Mouse (Mus musculus): ENCODE data around the gene Fis1. TPM values are rescaled to one million over a fixed set of nuclear protein-coding genes. Genes with fewer than 3 reads are reported as not detected.
A peak's percentile ranks its signal among the peaks of the same experiment; 100 is the strongest.

Fis1 gene
- polyA plus RNA-seq, 1 experiment: 283 TPM

- TF ChIP-seq MYOD1 (IDR thresholded peaks at IDR 0.05; ENCODE audit: control insufficient read depth in 1 of 3, insufficient read length in 2 of 3, low read depth in 2 of 3): no peak
- TF ChIP-seq REST (IDR thresholded peaks at IDR 0.05; ENCODE audit: insufficient read depth, insufficient read length): no peak
- no peak for TF ChIP-seq E2F4 (IDR thresholded peaks at IDR 0.05; ENCODE audit: insufficient read depth)
- no peak for TF ChIP-seq TCF12 (IDR thresholded peaks at IDR 0.05; ENCODE audit: insufficient read depth, poor library complexity, severe bottlenecking)
- TF ChIP-seq POLR2A (IDR thresholded peaks at IDR 0.05; ENCODE audit: insufficient read length, low read depth): no peak
- no peak for TF ChIP-seq SRF (IDR thresholded peaks at IDR 0.05; ENCODE audit: control insufficient read depth, insufficient read length, low read depth)
- no peak for TF ChIP-seq MAX (IDR thresholded peaks at IDR 0.05; ENCODE audit: low read depth)
- no peak for TF ChIP-seq POLR2AphosphoS2 (IDR thresholded peaks at IDR 0.05; ENCODE audit: insufficient read length, low read depth)
- TF ChIP-seq CEBPB (IDR thresholded peaks at IDR 0.05; ENCODE audit: insufficient read depth, poor library complexity, severe bottlenecking): no peak
- TF ChIP-seq TCF3 (IDR thresholded peaks at IDR 0.05; ENCODE audit: insufficient read length, low read depth): no peak
- no peak for TF ChIP-seq USF1 (IDR thresholded peaks at IDR 0.05; ENCODE audit: low read depth)
- no peak for TF ChIP-seq MYOG (IDR thresholded peaks at IDR 0.05; ENCODE audit: control insufficient read depth in 1 of 3, insufficient read depth in 1 of 3, insufficient read length in 2 of 3, low read depth in 2 of 3)
- H3K79me2 ChIP-seq (ENCODE audit: control insufficient read depth, insufficient read depth): no peaks in the 10 kb centered on the region
- H3K36me3 ChIP-seq (ENCODE audit: control insufficient read depth, insufficient read depth): peaks cover 3% of the 10 kb centered on the region
- H3K4me3 ChIP-seq: no peak overlapping the region
- H3K27me3 ChIP-seq (ENCODE audit: control insufficient read depth, insufficient read depth, insufficient read length): no peaks in the 10 kb centered on the region
- no peak overlapping the region for H3ac ChIP-seq (ENCODE audit: control insufficient read depth, insufficient read length)
- H3K4me2 ChIP-seq (ENCODE audit: low read depth): no peak overlapping the region
Measured at GRCm38 (mm10) chr5:136914183-136914582, 38.9 kb upstream of the Fis1 start.

DNA sequence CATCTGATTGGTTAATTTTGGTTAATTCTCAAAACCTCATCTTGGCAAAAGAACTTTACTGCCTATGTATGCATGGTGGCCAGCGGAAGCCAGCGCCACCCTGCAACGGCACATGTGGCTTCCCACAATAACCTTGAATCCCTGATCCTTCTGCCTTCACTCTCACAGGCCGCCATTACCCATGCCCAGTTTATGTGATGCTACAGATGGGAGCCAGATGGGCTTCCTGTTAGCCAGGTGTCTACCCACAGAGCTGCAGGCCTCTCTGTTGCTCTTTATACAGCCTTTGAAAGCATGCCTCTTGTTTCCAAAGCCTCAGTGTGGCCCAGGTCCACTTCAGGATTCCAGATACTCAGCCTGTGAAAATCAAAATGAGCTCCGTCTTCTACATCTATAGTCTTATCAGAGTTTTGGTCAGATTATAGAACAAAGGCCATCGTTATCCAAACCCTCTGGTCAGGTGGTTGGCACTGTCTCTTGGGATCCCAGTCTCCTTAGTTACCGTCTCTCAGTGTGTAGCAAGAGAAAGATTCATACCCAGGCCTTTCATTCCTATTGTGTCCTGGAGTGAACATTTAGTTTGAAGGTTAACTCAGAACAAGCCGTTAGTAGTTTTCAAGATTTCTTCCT, 35.3 kb upstream of the Fis1 start:
- H3K4me2 ChIP-seq (ENCODE audit: low read depth): no peak overlapping the region
- peaks cover 3% of the 10 kb centered on the region for H3K36me3 ChIP-seq (ENCODE audit: control insufficient read depth, insufficient read depth)
- no peak overlapping the region for H3K4me3 ChIP-seq
- H3ac ChIP-seq (ENCODE audit: control insufficient read depth, insufficient read length): no peak overlapping the region
- no peaks in the 10 kb centered on the region for H3K79me2 ChIP-seq (ENCODE audit: control insufficient read depth, insufficient read depth)
- H3K27me3 ChIP-seq (ENCODE audit: control insufficient read depth, insufficient read depth, insufficient read length): no peaks in the 10 kb centered on the region
- no peak for TF ChIP-seq POLR2A (IDR thresholded peaks at IDR 0.05; ENCODE audit: insufficient read length, low read depth)
- TF ChIP-seq MYOG (IDR thresholded peaks at IDR 0.05; ENCODE audit: control insufficient read depth in 1 of 3, insufficient read depth in 1 of 3, insufficient read length in 2 of 3, low read depth in 2 of 3): no peak
- TF ChIP-seq MAX (IDR thresholded peaks at IDR 0.05; ENCODE audit: low read depth): no peak
- TF ChIP-seq USF1 (IDR thresholded peaks at IDR 0.05; ENCODE audit: low read depth): no peak
- TF ChIP-seq TCF3 (IDR thresholded peaks at IDR 0.05; ENCODE audit: insufficient read length, low read depth): no peak
- no peak for TF ChIP-seq SRF (IDR thresholded peaks at IDR 0.05; ENCODE audit: control insufficient read depth, insufficient read length, low read depth)
- TF ChIP-seq MYOD1 (IDR thresholded peaks at IDR 0.05; ENCODE audit: control insufficient read depth in 1 of 3, insufficient read length in 2 of 3, low read depth in 2 of 3): no peak
- no peak for TF ChIP-seq TCF12 (IDR thresholded peaks at IDR 0.05; ENCODE audit: insufficient read depth, poor library complexity, severe bottlenecking)
- no peak for TF ChIP-seq REST (IDR thresholded peaks at IDR 0.05; ENCODE audit: insufficient read depth, insufficient read length)
- TF ChIP-seq CEBPB (IDR thresholded peaks at IDR 0.05; ENCODE audit: insufficient read depth, poor library complexity, severe bottlenecking): no peak
- no peak for TF ChIP-seq E2F4 (IDR thresholded peaks at IDR 0.05; ENCODE audit: insufficient read depth)
- TF ChIP-seq POLR2AphosphoS2 (IDR thresholded peaks at IDR 0.05; ENCODE audit: insufficient read length, low read depth): no peak

DNA sequence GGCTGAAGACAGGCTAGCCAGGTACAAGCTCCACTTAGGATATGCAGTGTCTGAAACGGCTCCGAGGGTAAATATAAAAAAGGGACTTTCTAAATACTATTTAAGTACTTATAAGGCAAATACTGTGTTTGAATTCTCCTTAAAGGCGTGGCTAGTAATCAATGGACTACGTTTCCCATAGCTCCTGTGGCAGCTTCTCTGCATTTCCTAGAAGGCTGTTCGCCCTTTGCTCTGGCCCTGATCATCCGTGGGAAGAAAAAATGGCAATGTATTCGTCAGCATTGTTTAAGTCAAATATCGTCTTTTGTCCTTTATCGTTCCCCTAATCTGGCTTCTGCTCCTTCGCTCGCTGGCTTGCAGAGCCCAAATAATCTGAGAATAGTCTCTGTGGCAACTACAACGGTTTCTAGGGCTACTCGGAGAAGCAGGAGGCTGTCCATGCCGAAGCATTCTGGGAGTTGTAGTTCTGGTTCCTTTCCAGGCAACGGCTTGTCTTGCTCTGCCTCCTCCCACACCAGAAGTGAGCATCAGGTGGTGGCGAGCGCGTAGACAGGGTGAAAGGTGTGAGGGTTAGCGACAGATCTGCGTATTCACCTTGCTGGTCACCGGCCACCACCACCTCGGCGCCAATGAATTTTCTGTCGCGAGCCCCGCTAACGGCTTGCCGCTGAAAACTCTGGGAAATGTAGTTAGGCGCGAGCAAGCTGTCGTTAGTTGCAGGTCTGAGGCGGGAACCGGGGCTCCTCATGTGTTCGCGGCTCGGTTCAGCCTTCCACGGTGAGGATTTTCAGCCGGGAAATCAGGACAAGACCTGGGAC, 34.2 kb upstream of the Fis1 start:
- Histone ChIP-seq H3K36me3 (ENCODE audit: control insufficient read depth, insufficient read depth) (no peaks in the 10 kb centered on the region), H3K79me2 (ENCODE audit: control insufficient read depth, insufficient read depth) (no peaks in the 10 kb centered on the region), H3K27me3 (ENCODE audit: control insufficient read depth, insufficient read depth, insufficient read length) (no peaks in the 10 kb centered on the region), H3ac (ENCODE audit: control insufficient read depth, insufficient read length) (peak overlapping the region; percentile 44), H3K4me3 (peak overlapping the region; percentile 66), H3K4me2 (ENCODE audit: low read depth) (peak overlapping the region; percentile 79)
- TF ChIP-seq POLR2AphosphoS2 (IDR thresholded peaks at IDR 0.05; ENCODE audit: insufficient read length, low read depth) (peak; percentile 81), POLR2A (IDR thresholded peaks at IDR 0.05; ENCODE audit: insufficient read length, low read depth) (peak; percentile 41), REST (IDR thresholded peaks at IDR 0.05; ENCODE audit: insufficient read depth, insufficient read length) (no peak), SRF (IDR thresholded peaks at IDR 0.05; ENCODE audit: control insufficient read depth, insufficient read length, low read depth) (no peak), E2F4 (IDR thresholded peaks at IDR 0.05; ENCODE audit: insufficient read depth) (peak; percentile 61)

DNA sequence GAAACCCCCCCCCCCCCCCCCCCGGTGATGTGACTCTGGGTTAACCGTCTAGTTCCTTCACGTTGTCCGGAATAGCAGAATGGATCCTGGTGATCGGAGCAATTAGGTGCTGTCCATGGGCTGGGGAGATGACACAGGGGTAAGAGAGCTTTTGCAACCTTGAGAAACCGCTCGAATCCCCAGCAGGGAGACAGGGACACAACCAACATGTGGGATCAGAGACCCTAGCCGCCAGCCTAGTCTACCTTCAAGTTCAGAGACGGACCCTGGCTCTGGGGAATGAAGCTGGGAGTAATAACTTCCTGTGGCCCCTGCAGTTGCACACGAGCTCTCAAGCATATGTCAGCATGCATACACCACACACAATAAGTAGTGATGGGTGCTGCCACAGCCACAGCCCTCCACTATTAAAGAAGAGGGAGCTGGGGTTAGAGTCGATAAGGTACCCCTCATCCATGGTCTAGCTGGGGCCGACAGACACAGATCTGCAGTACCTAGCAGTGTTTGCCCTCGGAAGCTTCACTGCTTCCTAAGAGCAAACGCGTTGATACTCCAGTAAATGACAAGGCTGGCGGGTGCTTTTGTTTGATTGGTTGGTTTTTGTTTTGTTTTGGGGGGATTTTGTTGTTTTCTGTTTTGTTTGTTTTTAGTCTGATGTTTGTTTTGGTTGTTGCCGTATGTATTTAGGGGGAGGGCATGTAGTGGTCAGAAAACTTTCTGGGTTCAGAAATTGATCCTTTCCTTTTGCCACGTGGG, 33.4 kb upstream of the Fis1 start:
- TF ChIP-seq MAX (IDR thresholded peaks at IDR 0.05; ENCODE audit: low read depth) (no peak), TCF3 (IDR thresholded peaks at IDR 0.05; ENCODE audit: insufficient read length, low read depth) (no peak), MYOG (IDR thresholded peaks at IDR 0.05; ENCODE audit: control insufficient read depth in 1 of 3, insufficient read depth in 1 of 3, insufficient read length in 2 of 3, low read depth in 2 of 3) (no peak), REST (IDR thresholded peaks at IDR 0.05; ENCODE audit: insufficient read depth, insufficient read length) (no peak)
- Histone ChIP-seq H3K4me2 (ENCODE audit: low read depth) (peak overlapping the region; percentile 79), H3K4me3 (peak overlapping the region; percentile 66), H3K36me3 (ENCODE audit: control insufficient read depth, insufficient read depth) (no peaks in the 10 kb centered on the region), H3ac (ENCODE audit: control insufficient read depth, insufficient read length) (peak overlapping the region; percentile 44), H3K79me2 (ENCODE audit: control insufficient read depth, insufficient read depth) (no peaks in the 10 kb centered on the region), H3K27me3 (ENCODE audit: control insufficient read depth, insufficient read depth, insufficient read length) (no peaks in the 10 kb centered on the region)
